17 mouse cellular contexts compared by ENCODE assay signal in the genomic region with DNA sequence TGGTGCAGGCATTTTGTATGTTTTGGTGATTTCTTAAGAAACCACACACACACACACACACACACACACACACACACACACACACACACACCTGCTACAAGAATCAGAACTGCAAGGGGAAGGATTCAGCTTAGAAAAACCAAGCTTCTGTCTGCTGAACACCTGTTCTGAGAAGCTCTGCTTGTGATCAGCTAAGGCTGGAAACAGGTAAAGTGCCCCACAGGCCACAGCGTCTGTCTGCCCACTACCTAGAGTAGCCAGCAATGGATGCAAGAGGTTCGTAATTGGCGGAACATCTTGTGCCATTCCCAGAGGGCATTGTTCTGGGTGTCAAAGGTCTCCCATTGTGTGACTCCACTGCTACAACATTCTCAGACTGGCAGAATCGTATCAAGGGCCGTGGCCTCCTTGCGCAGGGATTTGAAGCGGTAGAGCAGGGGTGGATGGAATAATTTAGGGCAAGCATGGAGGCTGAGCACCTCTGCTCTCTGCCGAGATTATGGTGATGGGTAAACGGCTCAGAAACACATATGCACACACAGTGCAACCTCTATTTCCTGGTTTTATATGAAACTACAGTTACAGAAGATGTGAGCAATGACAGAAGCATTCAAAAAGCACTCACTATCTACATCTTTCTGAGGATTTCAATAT.
DNase-seq lines count a peak whose midpoint lies in the region; ATAC-seq and TF ChIP-seq lines count a peak whose summit lies in the region.
"Had no signal": no experiment of that assay in that cellular context is flagged by ENCODE, and none has a peak within 500 bp of the region (broad histone marks: within the 10 kb centered on the region; RNA-seq: fewer than 3 reads in every experiment).

No protein-coding gene starts in this region.

- WGBS in forebrain, embryonic 11.5 days: 10% methylated on average over 9 of the region's 9 CpGs
- WGBS in forebrain, postnatal 0 days: 20% methylated on average over 9 of the region's 9 CpGs
- 15% methylated on average over 9 of the region's 9 CpGs for WGBS in hindbrain, embryonic 13.5 days
- 11% methylated on average over 9 of the region's 9 CpGs for WGBS in midbrain, embryonic 15.5 days

- no peaks in the 10 kb centered on the region; the same call in 1 of the 2 replicates for H3K36me3 ChIP-seq in forebrain, embryonic 11.5 days (ENCODE audit: control insufficient read depth, insufficient read depth, low read length)
- no peaks in the 10 kb centered on the region for H3K36me3 ChIP-seq in forebrain, postnatal 0 days (ENCODE audit: insufficient read depth)
- H3K36me3 ChIP-seq in hindbrain, embryonic 13.5 days: peaks cover 2% of the 10 kb centered on the region; the same call in 1 of the 2 replicates
- H3K36me3 ChIP-seq in midbrain, embryonic 15.5 days (replicated peaks): no peaks in the 10 kb centered on the region
- H3K36me3 ChIP-seq: embryonic facial prominence, embryonic 15.5 days; heart, embryonic 12.5 days; intestine, embryonic 15.5 days; liver, embryonic 12.5 days; lung, embryonic 15.5 days had no signal

- H3K9ac ChIP-seq in forebrain, embryonic 11.5 days (ENCODE audit: low read length): no peak overlapping the region
- no peak overlapping the region for H3K9ac ChIP-seq in forebrain, postnatal 0 days
- no peak overlapping the region for H3K9ac ChIP-seq in hindbrain, embryonic 13.5 days
- H3K9ac ChIP-seq in midbrain, embryonic 15.5 days: no peak overlapping the region
- H3K9ac ChIP-seq: embryonic facial prominence, embryonic 15.5 days; forebrain, embryonic 13.5 days; heart, embryonic 12.5 days; intestine, embryonic 15.5 days; liver, embryonic 12.5 days; lung, embryonic 15.5 days had no signal

- no peak for DNase-seq in forebrain, embryonic 11.5 days (ENCODE audit: low spot score)
- no peak for DNase-seq in forebrain, postnatal 0 days
- DNase-seq in brain, adult 2 months (ENCODE audit: low read depth, low spot score): peak; percentile 36
- DNase-seq in adrenal gland, adult 18-20 months (ENCODE audit: low spot score in 2 of 2): no peak
- DNase-seq in adipocyte (ENCODE audit: low spot score): no peak
- DNase-seq: cerebellum, adult 18-20 months; heart, postnatal 36 days; kidney, postnatal 4 days had no signal

- H3K27ac ChIP-seq in forebrain, embryonic 11.5 days (ENCODE audit: low read depth, low read length): no peak overlapping the region
- no peak overlapping the region for H3K27ac ChIP-seq in forebrain, postnatal 0 days (ENCODE audit: low read depth, low read length)
- H3K27ac ChIP-seq in hindbrain, embryonic 13.5 days: peak overlapping the region; percentile 56; the same call in 1 of the 2 replicates
- H3K27ac ChIP-seq in midbrain, embryonic 15.5 days: no peak overlapping the region
- H3K27ac ChIP-seq: embryonic facial prominence, embryonic 15.5 days; forebrain, embryonic 13.5 days; intestine, embryonic 15.5 days; liver, embryonic 12.5 days; lung, embryonic 15.5 days had no signal

- peak; percentile 46; the same call in 1 of the 2 replicates for ATAC-seq in forebrain, embryonic 11.5 days (replicated peaks; ENCODE audit: low FRiP score)
- ATAC-seq in forebrain, postnatal 0 days: no peak
- ATAC-seq in hindbrain, embryonic 13.5 days (ENCODE audit: low FRiP score): no peak; the same call in 1 of the 2 replicates
- ATAC-seq in midbrain, embryonic 15.5 days (replicated peaks): peak; percentile 54; the same call in 1 of the 2 replicates
- no peak for ATAC-seq in megakaryocyte, adult 5-6 weeks (ENCODE audit: poor library complexity, severe bottlenecking)
- ATAC-seq: forebrain, embryonic 13.5 days; intestine, embryonic 15.5 days; liver, embryonic 12.5 days had no signal

- no peak for TF ChIP-seq CTCF in forebrain, postnatal 0 days (IDR thresholded peaks at IDR 0.05; ENCODE audit: low read depth)

- peaks cover 3% of the 10 kb centered on the region; the same call in 1 of the 2 replicates for H3K9me3 ChIP-seq in forebrain, embryonic 11.5 days (ENCODE audit: control insufficient read depth, low read length)
- H3K9me3 ChIP-seq in forebrain, postnatal 0 days (ENCODE audit: low read length): no peaks in the 10 kb centered on the region
- H3K9me3 ChIP-seq in hindbrain, embryonic 13.5 days: no peaks in the 10 kb centered on the region
- H3K9me3 ChIP-seq in midbrain, embryonic 15.5 days: no peaks in the 10 kb centered on the region
- H3K9me3 ChIP-seq: embryonic facial prominence, embryonic 15.5 days; intestine, embryonic 15.5 days; liver, embryonic 12.5 days; lung, embryonic 15.5 days had no signal

- H3K4me2 ChIP-seq in forebrain, embryonic 11.5 days (ENCODE audit: low read depth, low read length, severe bottlenecking): no peak overlapping the region
- no peak overlapping the region for H3K4me2 ChIP-seq in forebrain, postnatal 0 days (ENCODE audit: low read depth)
- no peak overlapping the region for H3K4me2 ChIP-seq in hindbrain, embryonic 13.5 days
- no peak overlapping the region for H3K4me2 ChIP-seq in midbrain, embryonic 15.5 days
- H3K4me2 ChIP-seq: embryonic facial prominence, embryonic 15.5 days; forebrain, embryonic 13.5 days; heart, embryonic 12.5 days; intestine, embryonic 15.5 days; liver, embryonic 12.5 days; lung, embryonic 15.5 days had no signal

- peaks cover 14% of the 10 kb centered on the region; the same call in 1 of the 2 replicates for H3K4me1 ChIP-seq in forebrain, embryonic 11.5 days (replicated peaks; ENCODE audit: control insufficient read depth, insufficient read depth, low read length)
- H3K4me1 ChIP-seq in forebrain, postnatal 0 days (ENCODE audit: insufficient read depth): 0 out of 2 replicates have a peak, but pooled peaks cover 6% of the 10 kb centered on the region
- H3K4me1 ChIP-seq in hindbrain, embryonic 13.5 days (replicated peaks): peaks cover 19% of the 10 kb centered on the region
- H3K4me1 ChIP-seq in midbrain, embryonic 15.5 days: peaks cover 13% of the 10 kb centered on the region
- H3K4me1 ChIP-seq: embryonic facial prominence, embryonic 15.5 days; heart, embryonic 12.5 days; intestine, embryonic 15.5 days; liver, embryonic 12.5 days had no signal

- no peak overlapping the region for H3K4me3 ChIP-seq in forebrain, embryonic 11.5 days (ENCODE audit: low read depth, low read length)
- no peak overlapping the region for H3K4me3 ChIP-seq in forebrain, postnatal 0 days (ENCODE audit: low read depth, low read length)
- no peak overlapping the region for H3K4me3 ChIP-seq in hindbrain, embryonic 13.5 days
- H3K4me3 ChIP-seq in midbrain, embryonic 15.5 days: no peak overlapping the region
- H3K4me3 ChIP-seq: embryonic facial prominence, embryonic 15.5 days; forebrain, embryonic 13.5 days; heart, embryonic 12.5 days; intestine, embryonic 15.5 days; liver, embryonic 12.5 days; lung, embryonic 15.5 days had no signal

- no peaks in the 10 kb centered on the region for H3K27me3 ChIP-seq in forebrain, embryonic 11.5 days (ENCODE audit: control insufficient read depth, insufficient read depth, low read length)
- no peaks in the 10 kb centered on the region for H3K27me3 ChIP-seq in forebrain, postnatal 0 days (ENCODE audit: insufficient read depth, low read length)
- H3K27me3 ChIP-seq in hindbrain, embryonic 13.5 days: no peaks in the 10 kb centered on the region
- no peaks in the 10 kb centered on the region for H3K27me3 ChIP-seq in midbrain, embryonic 15.5 days (replicated peaks)
- H3K27me3 ChIP-seq: forebrain, embryonic 13.5 days; intestine, embryonic 15.5 days; liver, embryonic 12.5 days; lung, embryonic 15.5 days had no signal

Comparison
In these comparisons a context has a peak if more than half of its experiments do, and no peak if none do; other contexts are left out.
1. ATAC-seq: peak in forebrain, embryonic 11.5 days (single experiment) and midbrain, embryonic 15.5 days (single experiment); none in forebrain, postnatal 0 days (single experiment), hindbrain, embryonic 13.5 days (single experiment) and megakaryocyte, adult 5-6 weeks (single experiment).